Mouse (Mus musculus) monocyte, adult 59 days (primary cell): Measurements from ENCODE around the gene Oxsm. TPM values are rescaled to one million over a fixed set of nuclear protein-coding genes. Genes with fewer than 3 reads are reported as not detected.

Source experiments
- total RNA-seq, 2 experiments: library from RNA; stranded (reverse); gene quantifications; one replicate each; pipeline ENCODE4 v1.2.4; 2023

Gene Oxsm
- total RNA-seq, result 10 to 100 TPM in 1 of 2 experiments, 1 to 10 TPM in 1; 7.7 to 11.1 TPM

DNA sequence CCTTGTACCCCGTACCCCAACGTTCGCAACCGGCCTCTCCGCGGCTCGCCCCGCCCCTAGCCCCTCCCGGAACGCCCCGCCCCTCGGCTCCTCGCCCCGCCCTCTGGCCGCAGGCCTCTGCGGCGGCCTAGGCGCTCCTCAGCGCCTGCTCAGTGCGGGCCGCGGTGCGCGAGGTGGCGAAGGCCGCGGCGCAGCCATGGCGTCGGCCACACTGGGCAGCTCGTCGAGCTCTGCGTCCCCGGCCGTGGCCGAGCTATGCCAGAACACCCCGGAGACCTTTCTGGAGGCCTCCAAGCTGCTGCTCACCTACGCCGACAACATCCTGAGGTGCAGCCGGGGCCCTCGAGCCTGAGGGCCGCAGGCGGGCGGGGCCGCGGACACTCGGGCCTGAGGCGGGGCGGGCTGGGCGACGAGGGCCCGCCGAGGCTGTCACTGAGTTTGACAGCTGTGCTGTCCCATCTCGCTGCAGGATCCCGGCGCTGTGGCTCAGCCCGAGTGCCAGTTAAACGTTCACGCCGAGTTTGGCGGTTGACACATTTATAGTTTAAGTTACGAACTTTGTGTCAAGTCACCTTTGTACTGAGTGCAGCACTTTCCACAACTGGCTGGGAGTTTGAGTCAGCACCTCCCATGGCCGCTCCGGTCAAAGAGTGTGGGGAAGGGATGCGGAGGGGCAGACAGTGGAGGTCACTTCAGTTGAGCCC, at the start of gene Oxsm, which contains the start of gene Ngly1:
Gene Oxsm (minus strand): TSS at position 638 of the 704 bp plus-strand sequence.
Gene Ngly1 (plus strand): TSS at position 110 of the 704 bp plus-strand sequence.

Other genes with a start within 250 kb of the Oxsm start
- gene Ngly1, start 528 bp downstream of the Oxsm start, total RNA-seq, result 10 to 100 TPM; 45.6 to 51.3 TPM
- 100 to 1,000 TPM; 104 to 113 TPM for gene Top2b, start 115.4 kb upstream of the Oxsm start, total RNA-seq